Mouse (Mus musculus) MEL (cell line): ENCODE results near the gene Smg5. TPM values are rescaled to one million over a fixed set of nuclear protein-coding genes. Genes with fewer than 3 reads are reported as not detected.

ENCODE experiments used
- DNase-seq: peaks from one replicate; pipeline ENCODE4 v3.0.0; 2011; ENCODE audit warnings: low read depth, low spot score
- H3K27ac ChIP-seq: 2 replicates; pipeline ENCODE4 v1.5.1; 2012; ENCODE audit warnings: low read depth, mild to moderate bottlenecking, control low read depth, low read length, moderate library complexity; ENCODE audit not compliant: control insufficient read depth
- H3K27me3 ChIP-seq, 2 experiments: fragments of 150-350 bp in 1 of 2; sonication (generic) in 1 of 2; 2 replicates each; pipeline ENCODE4 v1.6.1; 2012; ENCODE audit warnings: low read length in 2 of 2, mild to moderate bottlenecking in 2 of 2, improper control_type of control experiment in 1 of 2, moderate library complexity in 1 of 2; ENCODE audit not compliant: insufficient read depth in 2 of 2, control insufficient read depth in 1 of 2
- H3K36me3 ChIP-seq, 2 experiments: 2 replicates each; pipeline ENCODE4 v1.6.1; 2012 to 2014; ENCODE audit warnings: low read length in 2 of 2, improper control_type of control experiment in 1 of 2, inconsistent platforms in 1 of 2, mild to moderate bottlenecking in 1 of 2; ENCODE audit not compliant: insufficient read depth in 2 of 2, control insufficient read depth in 1 of 2
- H3K4me1 ChIP-seq, 2 experiments: fragments of 150-350 bp in 1 of 2; sonication (generic) in 1 of 2; 2 replicates each; pipeline ENCODE4 v1.6.1; 2012; ENCODE audit warnings: low read length in 2 of 2, improper control_type of control experiment in 1 of 2, mild to moderate bottlenecking in 1 of 2; ENCODE audit not compliant: insufficient read depth in 2 of 2, control insufficient read depth in 1 of 2
- H3K4me3 ChIP-seq, 2 experiments: fragments of 150-350 bp in 1 of 2; sonication (generic) in 1 of 2; 2 replicates each; pipeline ENCODE4 v1.5.1; 2012; ENCODE audit warnings: low read depth in 2 of 2, low read length in 2 of 2, mild to moderate bottlenecking in 2 of 2, moderate library complexity in 2 of 2, control low read depth in 1 of 2, improper control_type of control experiment in 1 of 2; ENCODE audit not compliant: control insufficient read depth in 1 of 2, insufficient read depth in 1 of 2
- H3K79me2 ChIP-seq: 2 replicates; pipeline ENCODE4 v1.6.1; 2012; ENCODE audit warnings: mild to moderate bottlenecking, low read length, moderate library complexity; ENCODE audit not compliant: control insufficient read depth, poor library complexity, insufficient read depth
- H3K9ac ChIP-seq: 2 replicates; pipeline ENCODE4 v1.6.1; 2012; ENCODE audit warnings: low read depth, mild to moderate bottlenecking, control low read depth, low read length, moderate library complexity; ENCODE audit not compliant: control insufficient read depth, poor library complexity, severe bottlenecking
- H3K9me3 ChIP-seq: fragments of 150-350 bp; sonication (generic); replicated peaks from 2 replicates; pipeline ENCODE4 v1.6.1; 2012; ENCODE audit warnings: mild to moderate bottlenecking, low read length, improper control_type of control experiment, moderate library complexity; ENCODE audit not compliant: insufficient read depth
- CTCF ChIP-seq, 3 experiments: IDR thresholded peaks in 2 of 3; conservative IDR thresholded peaks in 1 of 3; 2 replicates each; pipeline ENCODE4 v1.5.1; 2011 to 2012; ENCODE audit warnings: low read length in 3 of 3, low read depth in 2 of 3, mild to moderate bottlenecking in 2 of 3, improper control_type of control experiment in 1 of 3, inconsistent platforms in 1 of 3, mixed read lengths in 1 of 3, moderate library complexity in 1 of 3; ENCODE audit not compliant: control insufficient read depth in 1 of 3, insufficient read depth in 1 of 3, poor library complexity in 1 of 3, severe bottlenecking in 1 of 3
- ETS1 ChIP-seq: IDR thresholded peaks from 2 replicates; pipeline ENCODE4 v1.6.1; 2012; ENCODE audit warnings: low read depth, mild to moderate bottlenecking, inconsistent platforms, low read length, improper control_type of control experiment, moderate library complexity
- HCFC1 ChIP-seq: IDR thresholded peaks from 2 replicates; pipeline ENCODE4 v1.6.1; 2012; ENCODE audit warnings: low read depth, mild to moderate bottlenecking, inconsistent platforms, low read length, improper control_type of control experiment, moderate library complexity
- JUND ChIP-seq: IDR thresholded peaks from 2 replicates; pipeline ENCODE4 v1.6.1; 2011; ENCODE audit warnings: low read depth, mild to moderate bottlenecking, improper control_type of control experiment, low read length
- MAX ChIP-seq: IDR thresholded peaks from 2 replicates; pipeline ENCODE4 v1.6.1; 2011; ENCODE audit warnings: low read length, improper control_type of control experiment
- POLR2AphosphoS2 ChIP-seq: IDR thresholded peaks from 2 replicates; pipeline ENCODE4 v1.6.1; 2011; ENCODE audit warnings: low read length, improper control_type of control experiment
- RAD21 ChIP-seq: IDR thresholded peaks from 2 replicates; pipeline ENCODE4 v1.6.1; 2011; ENCODE audit warnings: mild to moderate bottlenecking, low read depth, low read length, improper control_type of control experiment
- SIN3A ChIP-seq: IDR thresholded peaks from 2 replicates; pipeline ENCODE4 v1.6.1; 2012; ENCODE audit warnings: low read length, improper control_type of control experiment, inconsistent platforms
- SMC3 ChIP-seq: IDR thresholded peaks from 2 replicates; pipeline ENCODE4 v1.6.1; 2011; ENCODE audit warnings: low read depth, low read length, improper control_type of control experiment
- ZC3H11A ChIP-seq: IDR thresholded peaks from 2 replicates; pipeline ENCODE4 v1.6.1; 2012; ENCODE audit warnings: low read depth, mild to moderate bottlenecking, inconsistent platforms, low read length, improper control_type of control experiment
- ZMIZ1 ChIP-seq: IDR thresholded peaks from 2 replicates; pipeline ENCODE4 v1.6.1; 2012; ENCODE audit warnings: low read depth, mild to moderate bottlenecking, inconsistent platforms, low read length, improper control_type of control experiment, moderate library complexity
- polyA plus RNA-seq, 2 experiments: library from polyadenylated mRNA; stranded (reverse) in 1 of 2; unstranded in 1 of 2; fragments of >175 nt in 1 of 2; fragments of >200 nt in 1 of 2; gene quantifications; 2 replicates each; pipeline versions ENCODE4 v1.2.1 to v1.2.4; 2012; ENCODE audit warnings: low replicate concordance in 2 of 2, low read depth in 1 of 2; ENCODE audit not compliant: insufficient read length in 2 of 2, insufficient read depth in 1 of 2, missing spikeins in 1 of 2
- total RNA-seq: library from RNA; depleted of rRNA; stranded (reverse); fragments of 300-350 nt; gene quantifications from 2 replicates; pipeline ENCODE4 v1.2.3, GENCODE M21; 2012

Smg5 gene
- total and polyA plus RNA-seq, 3 experiments = 97.9 to 148 (median 123) TPM

- H3K79me2 ChIP-seq = peaks cover 10% of the 10 kb centered on the region
Measured at GRCm38 (mm10) chr3:88331282-88331681, 4.8 kb upstream of the Smg5 start.

DNA sequence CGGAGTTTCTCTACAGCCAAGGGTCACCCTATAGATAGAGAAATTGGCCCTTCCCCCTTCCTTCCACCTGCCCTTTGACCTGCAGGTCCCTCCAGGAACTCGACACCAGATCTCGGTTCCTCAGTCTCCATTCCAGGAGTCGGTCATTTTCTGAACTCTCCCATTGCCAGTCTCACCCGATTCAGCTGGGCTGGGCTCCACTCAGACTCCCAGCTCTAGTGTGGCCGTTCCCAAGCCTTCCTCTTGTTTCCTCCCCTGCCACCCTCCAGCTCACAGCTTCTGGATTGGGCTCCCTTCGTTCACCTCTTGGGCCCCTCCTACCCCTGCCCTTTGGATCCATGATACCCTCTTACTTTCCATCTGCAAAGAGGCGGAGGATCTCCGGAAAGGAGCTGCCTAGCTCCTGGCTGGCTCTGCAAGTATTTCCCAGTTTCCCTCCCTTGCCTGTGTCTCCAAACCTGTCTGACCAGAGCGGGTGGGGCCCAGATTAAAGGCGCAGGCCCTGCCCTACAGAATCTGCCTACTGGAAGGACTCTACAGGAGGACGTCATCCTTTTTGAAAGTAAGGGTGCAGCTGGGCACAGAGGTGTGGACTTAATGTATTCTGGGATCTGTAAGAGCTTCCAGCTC, 1.9 kb upstream of the Smg5 start:
- H3K4me3 ChIP-seq = no peak overlapping the region
- H3K4me1 ChIP-seq = peaks cover 3 to 26% of the 10 kb centered on the region in 2 experiments; a peak in 3 of 4 replicates
- DNase-seq = no peak

More at GRCm38 (mm10) chr3:88331282-88331681, 4.8 kb upstream of the Smg5 start:
- Histone ChIP-seq H3K9me3 (no peaks in the 10 kb centered on the region), H3K27ac (no peak overlapping the region), H3K36me3 (peaks cover 0 to 3% of the 10 kb centered on the region in 2 experiments; a peak in 1 of 4 replicates), H3K4me1 (peaks cover 0 to 6% of the 10 kb centered on the region in 2 experiments; a peak in 2 of 4 replicates), H3K27me3 (no peaks in the 10 kb centered on the region), H3K9ac (no peak overlapping the region), H3K4me3 (no peak overlapping the region)
- TF ChIP-seq SMC3 = peak; percentile 85
- no peak for TF ChIP-seq MAX
- peak; percentile 92 to 94 (median 93) for TF ChIP-seq CTCF (IDR thresholded peaks at IDR 0.05 in 2 of 3, conservative IDR thresholded peaks at IDR 0.05 in 1 of 3; ENCODE audit: control insufficient read depth in 1 of 3, insufficient read depth in 1 of 3, low read depth in 2 of 3, low read length in 3 of 3, poor library complexity in 1 of 3, severe bottlenecking in 1 of 3)
- TF ChIP-seq RAD21 = peak; percentile 76
- peak; percentile 55 for TF ChIP-seq ZC3H11A
- DNase-seq = peak; percentile 85

DNA sequence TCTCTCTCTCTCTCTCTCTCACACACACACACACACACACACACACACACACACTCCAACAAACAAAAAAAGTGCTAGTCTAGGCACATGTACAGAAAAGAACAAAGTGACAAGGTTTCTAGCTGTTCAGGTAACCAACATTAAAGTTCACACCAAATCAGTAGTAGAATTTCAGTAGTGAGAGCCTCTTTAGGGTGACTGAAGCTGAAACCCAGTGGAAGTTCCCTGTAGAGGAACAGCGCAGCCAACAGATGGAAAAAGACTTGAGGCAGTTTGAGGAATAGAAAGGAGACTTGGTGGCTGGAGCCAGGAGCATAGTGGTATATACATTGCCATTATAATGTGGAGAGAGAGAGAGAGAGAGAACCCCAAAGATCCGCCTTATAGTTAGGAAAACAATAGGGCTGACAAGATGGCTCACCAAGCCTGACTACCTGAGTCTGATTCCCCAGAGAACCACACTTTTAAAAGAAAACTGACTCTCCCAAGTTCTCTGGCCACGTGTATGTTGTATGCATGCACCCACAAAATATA, 1.1 kb upstream of the Smg5 start:
- Histone ChIP-seq H3K4me3 (peak overlapping the region; percentile 63 to 81), H3K9me3 (no peaks in the 10 kb centered on the region), H3K36me3 (peaks cover 0 to 26% of the 10 kb centered on the region in 2 experiments; a peak in 2 of 4 replicates), H3K27ac (peak overlapping the region; percentile 93), H3K27me3 (no peaks in the 10 kb centered on the region), H3K9ac (peak overlapping the region; percentile 85), H3K4me1 (peaks cover 3 to 27% of the 10 kb centered on the region in 2 experiments; a peak in 3 of 4 replicates), H3K79me2 (peaks cover 28% of the 10 kb centered on the region)
- DNase-seq = peak; percentile 71
- 0 out of 2 replicates have a peak, but pooled peaks have one; percentile 17 for TF ChIP-seq HCFC1
- 0 out of 2 replicates have a peak, but pooled peaks have one; percentile 7 for TF ChIP-seq ZMIZ1
- no peak for TF ChIP-seq SIN3A
- TF ChIP-seq ETS1 = no peak
- TF ChIP-seq JUND = 0 out of 2 replicates have a peak, but pooled peaks have one; percentile 48

More for the DNA sequence above, 1.9 kb upstream of the Smg5 start:
- Histone ChIP-seq H3K27ac (no peak overlapping the region), H3K79me2 (peaks cover 23% of the 10 kb centered on the region), H3K9ac (no peak overlapping the region), H3K27me3 (no peaks in the 10 kb centered on the region), H3K36me3 (peaks cover 0 to 24% of the 10 kb centered on the region in 2 experiments; a peak in 2 of 4 replicates), H3K9me3 (no peaks in the 10 kb centered on the region)
- TF ChIP-seq SMC3 = no peak
- 0 out of 2 replicates have a peak, but pooled peaks have one; percentile 25 for TF ChIP-seq POLR2AphosphoS2
